Mouse (Mus musculus): ENCODE data around the gene Olfr161.
"Not testable (repeated sequence)": the region's sequence is repeated elsewhere in the genome, so short reads cannot be mapped to it uniquely, and the experiment has no call there.

Olfr161 gene

DNA sequence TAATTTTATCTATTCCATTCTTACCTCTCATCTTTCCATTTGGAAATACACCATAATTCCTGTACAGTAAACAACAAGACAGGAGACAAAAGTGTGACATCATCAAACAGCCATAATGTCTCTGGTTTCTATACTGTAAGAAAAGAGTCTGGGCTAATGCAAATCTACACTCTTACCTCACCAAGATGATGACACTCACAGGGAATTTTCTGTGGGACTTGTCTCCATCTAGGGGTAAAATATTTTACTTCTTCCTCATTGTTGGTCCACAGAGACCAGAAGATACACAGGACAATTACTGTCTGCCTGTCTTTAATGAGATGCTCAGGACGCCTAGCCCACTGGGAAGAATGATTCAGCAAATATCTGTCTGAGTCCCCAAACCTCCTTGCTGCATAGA lies at the start of gene Olfr161:
Olfr161 (plus strand) TSS at position 352 of the 400 bp plus-strand sequence.
- no peak for DNase-seq (ENCODE audit: low read depth, low spot score)

DNA sequence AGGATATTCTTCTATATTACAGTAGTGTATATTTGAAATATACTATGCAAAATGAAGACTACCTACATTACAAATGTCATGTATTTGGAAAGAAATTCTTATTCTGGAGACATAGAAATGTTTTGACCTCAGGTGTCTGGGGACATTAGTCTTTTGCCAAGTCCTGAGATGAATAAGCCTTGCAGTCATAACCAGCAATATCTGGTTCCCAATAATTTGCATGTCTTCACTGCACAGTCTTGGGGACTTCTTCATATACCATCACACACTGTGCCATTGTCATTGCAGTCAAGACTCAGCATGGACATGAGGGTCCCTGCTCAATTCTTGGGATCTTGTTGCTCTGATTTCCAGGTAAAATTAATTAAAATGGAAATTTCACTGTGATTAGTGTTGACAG lies 27.3 kb upstream of the Olfr161 start:
- DNase-seq (ENCODE audit: low read depth, low spot score), result no peak

DNA sequence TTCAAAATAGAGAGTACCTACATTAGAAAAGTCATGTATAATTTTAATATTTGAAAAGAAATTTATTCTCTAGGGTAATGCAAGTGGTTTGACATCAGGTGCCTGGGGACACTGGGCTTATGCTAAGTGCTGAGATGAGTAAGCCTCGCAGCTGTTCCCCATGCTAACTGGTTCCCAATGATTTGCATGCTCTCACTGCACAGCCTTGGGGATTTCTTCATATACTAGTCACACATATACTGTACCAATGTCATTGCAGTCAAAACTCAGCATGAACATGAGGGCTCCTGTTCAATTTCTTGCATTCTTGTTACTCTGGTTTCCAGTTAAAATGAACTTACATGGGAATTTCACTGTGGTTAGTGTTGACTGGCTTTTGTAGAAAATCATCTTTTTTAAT lies 13.2 kb upstream of the Olfr161 start:
- DNase-seq (ENCODE audit: low read depth, low spot score), result not testable (repeated sequence)

DNA sequence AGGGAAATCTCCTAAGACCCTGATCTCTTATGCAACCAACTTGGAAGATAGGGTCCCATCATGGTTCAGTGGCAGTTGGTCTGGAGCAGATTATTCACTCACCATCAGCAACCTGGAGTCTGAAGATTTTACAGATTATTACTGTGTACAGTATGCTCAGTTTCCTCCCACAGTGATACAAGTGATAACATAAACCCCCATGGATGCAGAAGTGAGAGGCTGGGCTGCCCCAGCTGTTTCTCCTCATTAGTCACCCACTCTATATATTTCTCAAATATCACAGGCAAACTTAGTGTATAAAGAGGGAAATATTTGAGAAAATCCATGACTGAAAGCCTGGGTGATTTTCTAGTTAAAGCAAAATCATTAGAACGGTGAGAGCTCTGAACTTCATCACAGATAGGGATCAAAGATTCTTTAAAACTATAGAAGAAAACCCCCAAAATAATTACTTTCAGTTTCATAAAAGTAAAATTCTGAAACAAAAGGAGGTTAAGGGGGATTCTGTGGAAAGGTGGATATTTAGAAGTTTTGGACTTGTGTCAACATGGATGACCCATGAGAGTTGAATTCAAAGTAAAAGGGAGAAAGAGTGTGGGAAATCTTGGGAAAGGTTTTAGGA lies 12.5 kb upstream of the Olfr161 start:
- not testable (repeated sequence) for DNase-seq (ENCODE audit: low read depth, low spot score)

DNA sequence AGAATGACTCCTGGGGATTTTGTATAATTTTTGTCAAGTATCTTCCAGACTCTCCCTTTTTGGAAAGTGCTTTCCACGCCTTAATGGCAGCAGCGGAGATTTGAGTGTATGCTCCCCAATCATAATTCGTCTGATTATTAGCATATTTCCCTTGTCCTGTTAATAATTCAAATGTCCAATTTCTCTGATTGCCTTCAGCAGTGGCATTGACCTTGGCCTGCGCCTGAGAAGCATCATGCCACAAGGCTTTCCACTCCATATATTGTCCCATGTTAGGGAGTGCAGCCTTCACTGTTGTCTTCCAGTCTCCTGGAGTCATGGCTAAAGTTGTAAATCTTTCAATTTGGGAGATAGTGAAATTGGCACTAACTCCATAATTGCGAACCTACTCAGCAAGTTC lies 40.5 kb downstream of the Olfr161 start:
- DNase-seq (ENCODE audit: low read depth, low spot score), result not testable (repeated sequence)

DNA sequence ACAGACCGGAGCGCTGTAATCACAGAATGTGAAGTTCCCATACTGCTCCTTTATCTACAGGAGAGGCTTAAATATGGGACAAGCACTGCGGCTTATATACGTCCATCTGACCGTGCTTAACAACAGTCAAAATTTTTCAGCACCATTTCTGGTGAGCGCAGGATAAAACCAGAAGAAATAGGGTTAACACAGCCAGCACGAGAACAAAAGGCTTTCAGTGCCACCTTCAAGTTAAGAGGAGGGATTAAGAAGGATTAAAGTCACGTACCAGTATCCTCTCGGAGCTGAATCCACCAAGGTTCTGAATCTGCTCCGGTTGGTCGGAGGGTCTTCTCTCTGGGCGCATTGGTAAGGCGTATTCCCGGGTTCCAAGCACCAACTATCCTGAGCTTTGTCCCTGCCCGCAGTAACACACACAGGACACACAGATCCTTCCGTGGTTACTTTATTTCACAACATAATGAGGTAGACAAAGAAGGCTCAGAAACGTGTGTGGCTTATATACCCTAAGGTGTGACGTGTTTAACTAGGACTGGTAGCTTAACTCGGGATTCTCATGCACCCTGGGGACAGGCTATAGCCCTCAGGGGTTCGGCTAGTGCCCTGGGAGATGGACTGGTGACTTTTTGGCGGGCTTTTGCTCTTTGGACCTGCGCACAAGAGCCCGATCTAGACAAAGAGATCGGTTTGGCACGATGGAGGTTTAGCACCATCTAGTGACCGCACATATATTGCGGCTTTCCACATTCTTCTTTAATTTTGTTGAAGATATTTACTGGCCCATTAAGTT lies 41.9 kb downstream of the Olfr161 start:
- peak; percentile 13 for DNase-seq (ENCODE audit: low read depth, low spot score)
